Mouse (Mus musculus): Measurements from ENCODE around the gene Padi3.

The Padi3 gene

GRCm38 (mm10) chr4:140815996-140816917 lies 5.8 kb upstream of the Padi3 start:
- DNase-seq = no peak

GRCm38 (mm10) chr4:140815496-140815895 lies 5.0 kb upstream of the Padi3 start:
- no peak for DNase-seq

GRCm38 (mm10) chr4:140814241-140815225 lies 4.1 kb upstream of the Padi3 start:
- no peak for DNase-seq

- DNase-seq = no peak
These were observed 3.1 kb upstream of the Padi3 start for GRCm38 (mm10) chr4:140813358-140814185.

GRCm38 (mm10) chr4:140812609-140813008 lies 2.2 kb upstream of the Padi3 start:
- DNase-seq = no peak

GRCm38 (mm10) chr4:140812191-140812590 lies 1.7 kb upstream of the Padi3 start:
- DNase-seq = no peak

GRCm38 (mm10) chr4:140809118-140809517 lies 1.3 kb downstream of the Padi3 start:
- DNase-seq = no peak

GRCm38 (mm10) chr4:140804601-140805000 lies 5.8 kb downstream of the Padi3 start:
- DNase-seq = no peak

- DNase-seq = no peak
These were observed 9.1 kb downstream of the Padi3 start for GRCm38 (mm10) chr4:140801364-140801763.

- no peak for DNase-seq
These were observed 13.7 kb downstream of the Padi3 start for GRCm38 (mm10) chr4:140796786-140797185.

GRCm38 (mm10) chr4:140794678-140795077 lies 15.8 kb downstream of the Padi3 start:
- no peak for DNase-seq

- no peak for DNase-seq
These were observed 16.7 kb downstream of the Padi3 start for GRCm38 (mm10) chr4:140793795-140794194.

GRCm38 (mm10) chr4:140792584-140792983 lies 17.9 kb downstream of the Padi3 start:
- DNase-seq = no peak

- no peak for DNase-seq
These were observed 19.4 kb downstream of the Padi3 start for GRCm38 (mm10) chr4:140791071-140791470.

- DNase-seq = no peak
These were observed 20.5 kb downstream of the Padi3 start for GRCm38 (mm10) chr4:140789983-140790382.

GRCm38 (mm10) chr4:140788983-140789382 lies 21.5 kb downstream of the Padi3 start:
- DNase-seq = no peak

- DNase-seq = no peak
These were observed 22.2 kb downstream of the Padi3 start for GRCm38 (mm10) chr4:140788264-140788663.

GRCm38 (mm10) chr4:140787414-140787813 lies 23.0 kb downstream of the Padi3 start:
- no peak for DNase-seq

GRCm38 (mm10) chr4:140785217-140785616 lies 25.2 kb downstream of the Padi3 start:
- DNase-seq = no peak

- no peak for DNase-seq
These were observed 26.0 kb downstream of the Padi3 start for GRCm38 (mm10) chr4:140784292-140784945.

- no peak for DNase-seq
These were observed 27.6 kb downstream of the Padi3 start for GRCm38 (mm10) chr4:140782821-140783220.

GRCm38 (mm10) chr4:140780507-140780906 lies 29.9 kb downstream of the Padi3 start:
- no peak for DNase-seq

All from cerebellum, adult 11-12 months (tissue).